Mouse (Mus musculus) left cerebral cortex, postnatal 25 days (tissue): Measurements from ENCODE around the gene Ccni. TPM values are rescaled to one million over a fixed set of nuclear protein-coding genes. Genes with fewer than 3 reads are reported as not detected.
A peak's percentile ranks its signal among the peaks of the same experiment; 100 is the strongest.

ENCODE experiments used
- DNase-seq, 2 experiments: peaks; one replicate each; pipeline ENCODE4 v3.0.0; 2022; ENCODE audit warnings: low spot score in 2 of 2, mixed read lengths in 1 of 2
- intact Hi-C: fragments of 180-260 bp; cut with DNase I; formaldehyde crosslinking; loops from one replicate; pipeline ENCODE4 v1.15.1; 2025
- total RNA-seq, 2 experiments: library from RNA; stranded (reverse); gene quantifications; 2 replicates each; pipeline ENCODE4 v1.2.3; 2021

The Ccni gene
- 100 to 1,000 TPM; 286 to 294 TPM for total RNA-seq

- DNase-seq, result peak; percentile 97
- intact Hi-C loops, result loop anchor here (1.0 to 10.0 kb wide), 2 partner anchors 61 to 118 kb away; partner anchors contain the start of gene Ccng2
Observed at GRCm38 (mm10) chr5:93206109-93207005, at the start of gene Ccni, which contains the start of gene 2010109A12Rik. Gene Ccni, minus strand, starts transcription at chr5:93206495. Gene 2010109A12Rik, plus strand, starts transcription at chr5:93206518.

GRCm38 (mm10) chr5:93255759-93256265, 49.5 kb upstream of the Ccni start:
- no peak for DNase-seq

GRCm38 (mm10) chr5:93251001-93251760, 44.9 kb upstream of the Ccni start:
- intact Hi-C loops, result no loop called here
- DNase-seq, result no peak

More at GRCm38 (mm10) chr5:93255759-93256265, 49.5 kb upstream of the Ccni start:
- intact Hi-C loops, result no loop called here

- no peak for DNase-seq
- intact Hi-C loops, result no loop called here
Observed at GRCm38 (mm10) chr5:93249940-93250578, 43.8 kb upstream of the Ccni start.

GRCm38 (mm10) chr5:93245280-93245679, 39.0 kb upstream of the Ccni start:
- no peak for DNase-seq
- intact Hi-C loops, result no loop called here

- intact Hi-C loops, result no loop called here
- no peak for DNase-seq
Observed at GRCm38 (mm10) chr5:93239590-93240544, 33.6 kb upstream of the Ccni start.

GRCm38 (mm10) chr5:93236541-93236940, 30.2 kb upstream of the Ccni start:
- intact Hi-C loops, result no loop called here
- DNase-seq, result no peak

- peak in 1 of 2 experiments; percentile 22 for DNase-seq
Observed at GRCm38 (mm10) chr5:93235888-93236287, 29.6 kb upstream of the Ccni start.

GRCm38 (mm10) chr5:93234605-93235004, 28.3 kb upstream of the Ccni start:
- intact Hi-C loops, result no loop called here
- no peak for DNase-seq

More at GRCm38 (mm10) chr5:93235888-93236287, 29.6 kb upstream of the Ccni start:
- intact Hi-C loops, result no loop called here

- DNase-seq, result no peak
- intact Hi-C loops, result no loop called here
Observed at GRCm38 (mm10) chr5:93234130-93234529, 27.8 kb upstream of the Ccni start.

- DNase-seq, result no peak
- intact Hi-C loops, result no loop called here
Observed at GRCm38 (mm10) chr5:93232838-93233237, 26.5 kb upstream of the Ccni start.

- intact Hi-C loops, result no loop called here
- DNase-seq, result no peak
Observed at GRCm38 (mm10) chr5:93231721-93232120, 25.4 kb upstream of the Ccni start.

GRCm38 (mm10) chr5:93229527-93229926, 23.2 kb upstream of the Ccni start:
- intact Hi-C loops, result no loop called here
- no peak for DNase-seq

GRCm38 (mm10) chr5:93227157-93227556, 20.9 kb upstream of the Ccni start:
- intact Hi-C loops, result no loop called here
- no peak for DNase-seq

GRCm38 (mm10) chr5:93224549-93224948, 18.3 kb upstream of the Ccni start:
- intact Hi-C loops, result no loop called here
- DNase-seq, result no peak

GRCm38 (mm10) chr5:93221661-93222060, 15.4 kb upstream of the Ccni start:
- intact Hi-C loops, result no loop called here

GRCm38 (mm10) chr5:93218375-93218774, 12.1 kb upstream of the Ccni start:
- no peak for DNase-seq
- intact Hi-C loops, result no loop called here

More at GRCm38 (mm10) chr5:93221661-93222060, 15.4 kb upstream of the Ccni start:
- no peak for DNase-seq

GRCm38 (mm10) chr5:93207555-93207954, 1.3 kb upstream of the Ccni start:
- intact Hi-C loops, result loop anchor here (10.0 kb wide), 1 partner anchor 117 kb away; no protein-coding TSS in a partner anchor
- no peak for DNase-seq
